Mouse (Mus musculus) embryo, embryonic 9.5 days (tissue): ENCODE data around the gene Cox7c.
"Not testable (repeated sequence)": the region's sequence is repeated elsewhere in the genome, so short reads cannot be mapped to it uniquely, and the experiment has no call there.

ENCODE experiments used
- DNase-seq: peaks from one replicate; pipeline ENCODE4 v3.0.0-alpha.2; 2017; ENCODE audit errors: extremely low spot score

Cox7c gene

DNA sequence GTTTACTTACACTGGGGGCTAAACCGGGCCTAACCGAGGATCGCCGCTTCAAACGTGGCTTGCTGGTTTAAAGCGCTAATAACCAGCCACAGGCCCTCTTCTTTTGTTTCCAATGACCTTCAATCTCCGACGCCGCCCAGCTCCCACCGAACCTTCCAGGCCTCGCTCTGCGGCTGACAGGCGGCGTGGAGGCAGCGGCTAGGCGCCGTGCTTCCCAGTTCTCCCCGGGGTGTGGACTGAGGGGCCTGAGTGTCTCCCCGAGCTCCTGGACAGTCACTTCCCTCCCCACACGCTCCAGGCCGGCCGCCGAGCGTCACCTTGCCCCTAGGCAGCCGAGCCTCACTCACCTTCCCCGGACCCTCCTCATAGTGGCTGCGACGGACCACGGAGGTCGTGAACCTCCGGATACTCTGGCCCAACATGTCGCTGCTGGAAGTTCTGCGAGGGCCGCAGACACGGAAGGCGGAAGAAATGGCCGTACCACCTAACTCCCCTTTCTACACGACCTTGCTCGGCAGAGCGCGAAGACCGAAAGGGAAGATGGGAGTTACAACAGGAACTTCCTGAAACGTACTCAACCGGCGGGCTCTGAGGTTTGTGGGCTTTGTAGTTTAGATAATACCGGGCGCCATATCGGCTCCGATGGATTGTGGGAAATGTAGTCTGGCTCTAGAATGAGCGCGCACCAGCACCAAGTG lies at the start of gene Cox7c:
Gene Cox7c (minus strand): TSS at position 651 of the 698 bp plus-strand sequence.
- peak; percentile 80 for DNase-seq

DNA sequence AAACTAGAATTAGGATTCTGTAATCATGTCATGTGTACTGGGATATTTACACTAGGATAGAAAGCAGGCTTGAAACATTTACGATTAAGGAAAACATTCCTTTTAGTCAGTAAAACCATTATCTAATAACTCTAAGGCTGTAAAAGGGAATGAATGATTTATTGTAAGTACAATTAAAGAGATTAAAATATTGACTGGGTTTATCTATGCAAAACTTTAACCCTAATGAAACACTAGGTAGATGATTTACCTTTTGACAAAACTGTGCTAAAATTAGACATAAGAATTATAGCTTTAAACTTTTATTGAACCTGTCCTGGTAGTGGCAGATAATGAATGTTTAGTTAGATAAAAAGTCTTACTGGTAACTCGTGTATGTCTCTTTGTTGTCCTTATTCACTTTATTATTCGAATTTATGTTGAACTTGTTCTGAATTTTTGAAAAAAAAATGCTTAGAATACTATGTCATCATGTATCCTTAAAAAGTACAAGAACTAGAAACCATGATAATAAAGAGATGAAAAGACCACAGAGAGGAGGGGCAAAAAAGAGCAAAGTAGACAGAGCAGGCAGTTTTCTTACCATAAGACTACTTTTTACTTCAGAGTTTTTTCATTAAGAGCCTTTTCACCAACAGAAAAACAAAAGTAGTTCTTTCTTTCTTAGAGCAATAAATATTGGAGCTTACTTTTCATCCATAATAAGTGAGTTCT lies 21.5 kb upstream of the Cox7c start:
- DNase-seq, result no peak

DNA sequence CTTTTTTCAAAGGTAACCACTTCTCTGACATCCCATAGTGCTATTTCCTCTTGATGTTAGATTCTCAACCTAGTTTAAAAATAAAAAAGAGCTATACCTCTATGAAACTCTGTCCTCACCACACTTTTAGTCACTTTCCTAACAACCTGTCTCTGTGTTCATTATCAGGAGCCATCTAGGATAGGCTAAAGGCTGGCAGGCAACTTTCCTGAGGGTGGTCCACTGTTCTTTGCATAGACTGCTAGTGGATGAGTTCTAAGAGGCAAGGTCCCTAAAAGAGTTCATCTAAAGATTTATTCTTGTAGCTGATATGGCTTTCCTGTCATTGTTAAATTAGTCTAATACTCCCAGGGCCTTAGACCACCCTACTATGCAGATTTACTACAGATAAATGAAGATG lies 20.8 kb upstream of the Cox7c start:
- no peak for DNase-seq

DNA sequence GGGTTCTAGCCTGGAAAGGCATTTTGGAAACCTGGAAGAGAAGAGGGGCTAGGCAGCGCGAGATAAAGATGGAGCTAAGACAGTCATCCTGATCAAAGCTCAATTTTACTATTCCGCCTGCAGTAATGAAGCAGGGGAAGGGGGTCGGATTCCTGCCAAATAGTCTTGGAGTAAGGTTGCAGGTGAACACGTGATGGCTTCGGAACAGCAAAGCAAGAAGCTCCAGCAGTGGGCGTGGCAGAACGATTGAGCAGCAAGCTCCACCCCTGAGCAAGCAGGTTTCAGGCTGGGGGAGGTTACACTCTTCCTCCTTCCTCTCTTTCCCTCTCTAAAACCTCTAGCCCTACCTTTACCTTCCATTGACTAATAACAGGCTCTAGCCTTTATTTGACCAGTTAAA lies 7.4 kb upstream of the Cox7c start:
- not testable (repeated sequence) for DNase-seq

DNA sequence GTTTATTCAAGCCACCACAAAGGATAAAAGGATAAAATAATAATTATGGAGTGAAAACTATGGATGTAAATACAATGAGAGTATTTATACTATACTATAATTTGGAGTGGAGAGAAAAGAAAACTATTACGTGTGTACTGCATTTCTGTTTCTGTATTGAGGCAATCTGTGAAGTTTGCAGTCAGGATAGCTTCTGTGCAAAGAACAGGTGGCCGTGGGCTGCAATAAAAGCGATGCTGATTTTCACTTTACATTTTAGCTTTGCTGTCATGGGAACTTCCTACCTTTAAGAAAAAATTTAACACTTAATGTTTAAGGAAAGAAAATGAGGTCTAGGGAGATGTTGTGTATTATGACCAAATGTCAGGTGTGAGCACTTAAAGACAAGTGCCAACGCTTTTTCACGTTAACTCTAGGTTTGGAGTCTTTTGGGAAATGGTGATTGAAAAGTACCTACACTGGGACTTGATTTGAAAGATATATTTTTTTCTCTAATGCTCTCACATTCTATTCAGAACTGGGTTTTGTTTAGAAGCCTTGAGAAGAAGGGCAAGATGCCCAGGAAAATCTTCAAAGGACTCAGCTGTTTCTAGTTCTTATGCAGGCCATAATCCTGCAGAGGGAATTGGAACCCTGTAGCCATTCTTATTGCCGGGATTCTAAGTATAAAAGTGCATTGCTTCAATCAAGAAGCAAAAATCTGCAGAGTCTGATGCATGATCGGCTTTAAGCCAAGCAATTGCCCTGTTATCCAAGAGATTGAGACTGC lies 41.6 kb downstream of the Cox7c start:
- DNase-seq, result no peak
